Mouse (Mus musculus) lung, postnatal 0 days (tissue): ENCODE measurements at regions not wholly inside any gene's neighbourhood (a gene's known extent, or its start where the extent isn't known, plus 50 kb on each side); places are given as distances from the start of the nearest gene placed in this dataset.

Source experiments
- CTCF ChIP-seq: IDR thresholded peaks from 2 replicates; pipeline ENCODE4 v1.5.1; 2016; ENCODE audit warnings: antibody characterized with exemption, mild to moderate bottlenecking
- EP300 ChIP-seq: IDR thresholded peaks from 2 replicates; pipeline ENCODE4 v1.6.1; 2016; ENCODE audit warnings: antibody characterized with exemption, mild to moderate bottlenecking, control low read depth

GRCm38 (mm10) chr10:45779720-45780119 is 202.1 kb downstream of the Hace1 start:
- TF ChIP-seq EP300 (no peak), CTCF (no peak)
